Mouse (Mus musculus) neural tube, embryonic 12.5 days (tissue): ENCODE measurements at regions not wholly inside any gene's neighbourhood (a gene's known extent, or its start where the extent isn't known, plus 50 kb on each side); places are given as distances from the start of the nearest gene placed in this dataset.
A peak's percentile ranks its signal among the peaks of the same experiment; 100 is the strongest.

Source experiments
- ATAC-seq: fragments of 200-750 bp; cut with Nextera tagmentation; 2 replicates; pipeline ENCODE4 v1.8.0; 2017; ENCODE audit warnings: low read depth, mild to moderate bottlenecking, moderate TSS enrichment, moderate library complexity; ENCODE audit not compliant: low FRiP score
- H3K27ac ChIP-seq: fragments of 300-500 bp; sonication (generic); 2 replicates; pipeline ENCODE4 v1.5.1; 2016
- H3K27me3 ChIP-seq: fragments of 300-500 bp; sonication (generic); replicated peaks from 2 replicates; pipeline ENCODE4 v1.6.1; 2016; ENCODE audit warnings: mild to moderate bottlenecking
- H3K36me3 ChIP-seq: fragments of 300-500 bp; sonication (generic); 2 replicates; pipeline ENCODE4 v1.6.1; 2016; ENCODE audit warnings: mild to moderate bottlenecking
- H3K4me1 ChIP-seq: fragments of 300-500 bp; sonication (generic); 2 replicates; pipeline ENCODE4 v1.6.1; 2016
- H3K4me2 ChIP-seq: fragments of 300-500 bp; sonication (generic); replicated peaks from 2 replicates; pipeline ENCODE4 v1.6.1; 2016; ENCODE audit warnings: mild to moderate bottlenecking
- H3K4me3 ChIP-seq: fragments of 300-500 bp; sonication (generic); 2 replicates; pipeline ENCODE4 v1.5.1; 2016
- H3K9ac ChIP-seq: fragments of 300-500 bp; sonication (generic); 2 replicates; pipeline ENCODE4 v1.6.1; 2016; ENCODE audit warnings: mild to moderate bottlenecking
- H3K9me3 ChIP-seq: fragments of 300-500 bp; sonication (generic); 2 replicates; pipeline ENCODE4 v1.6.1; 2016; ENCODE audit warnings: mild to moderate bottlenecking
- WGBS: fragments of 180-500 bp; shearing (Covaris S2); methylation state at CpG from one replicate; pipeline ENCODE4 v1.1.7; 2016; 5-methylcytosine and 5-hydroxymethylcytosine counted together

DNA sequence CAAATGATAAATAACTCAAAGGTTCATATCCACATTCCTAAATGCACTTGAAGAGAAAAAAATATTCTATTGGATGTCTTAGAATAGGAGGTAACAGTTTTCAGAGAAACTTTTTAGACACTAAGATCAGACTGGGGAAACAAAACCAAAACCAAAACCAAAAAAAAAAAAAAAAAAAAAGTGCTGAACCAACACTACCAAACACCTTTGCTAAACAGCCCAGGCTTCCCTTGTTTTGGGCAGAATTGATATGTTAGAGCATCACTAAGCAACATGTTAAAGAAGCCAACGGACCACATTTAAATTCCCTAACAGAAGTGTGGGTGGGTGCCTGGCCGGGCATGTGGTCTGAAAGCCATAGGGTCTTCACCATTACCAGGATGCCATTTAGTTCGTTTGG is 314.5 kb upstream of the Prickle1 start:
- 85% methylated on average over 3 of the region's 3 CpGs for WGBS
- Histone ChIP-seq H3K27me3 (no peaks in the 10 kb centered on the region), H3K4me2 (no peak overlapping the region), H3K9ac (no peak overlapping the region), H3K27ac (no peak overlapping the region), H3K4me1 (peaks cover 20% of the 10 kb centered on the region), H3K36me3 (no peaks in the 10 kb centered on the region), H3K9me3 (no peaks in the 10 kb centered on the region), H3K4me3 (no peak overlapping the region)
- no peak for ATAC-seq

DNA sequence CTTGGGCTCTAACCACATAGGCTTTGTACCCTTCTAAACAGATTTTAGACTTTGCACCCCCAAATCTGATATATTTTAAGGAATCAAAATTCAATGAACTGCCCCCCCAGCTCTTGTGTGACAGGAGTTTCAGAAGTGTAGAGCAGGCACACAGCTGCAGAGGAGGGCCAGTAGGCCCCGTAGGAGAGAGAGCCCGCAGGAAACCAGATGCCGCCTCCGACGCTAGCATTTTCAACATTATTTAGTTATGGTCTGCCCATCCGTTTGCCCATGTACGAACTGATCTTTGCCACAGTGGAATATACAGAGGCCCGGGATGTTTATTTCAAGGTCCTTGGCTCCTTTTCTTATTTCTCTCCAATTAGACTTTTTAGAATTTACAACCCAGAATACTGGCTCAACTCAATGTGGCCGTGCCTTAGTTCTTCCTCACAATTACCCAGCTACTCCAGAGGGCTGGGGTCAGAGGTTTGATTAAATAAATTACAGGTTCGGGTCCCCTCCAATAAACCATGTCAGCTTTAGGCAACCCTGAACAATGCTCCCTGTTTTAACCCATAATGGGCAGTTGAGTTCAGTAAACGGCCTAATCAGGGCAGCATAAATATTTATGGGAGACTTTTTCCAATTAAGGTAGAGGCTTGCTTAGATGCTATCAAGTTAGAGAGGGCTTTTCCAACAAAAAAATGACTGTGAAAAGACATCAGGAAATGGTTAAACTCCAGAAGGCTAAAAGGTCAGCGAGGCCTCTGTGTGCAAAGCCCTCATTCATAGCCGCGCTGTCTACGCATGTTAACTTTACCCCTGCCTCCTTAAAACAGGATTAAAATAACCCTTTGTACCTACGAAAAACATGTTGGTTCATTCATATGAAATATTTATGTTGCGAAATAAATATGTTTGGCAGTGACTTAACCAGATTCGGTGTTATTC is 308.2 kb upstream of the Prickle1 start:
- H3K9ac ChIP-seq = no peak overlapping the region
- no peaks in the 10 kb centered on the region for H3K27me3 ChIP-seq
- no peaks in the 10 kb centered on the region for H3K36me3 ChIP-seq
- no peak overlapping the region for H3K4me2 ChIP-seq
- H3K4me1 ChIP-seq = peaks cover 21% of the 10 kb centered on the region
- no peaks in the 10 kb centered on the region for H3K9me3 ChIP-seq
- no peak overlapping the region for H3K27ac ChIP-seq
- ATAC-seq = peak; percentile 72
- H3K4me3 ChIP-seq = no peak overlapping the region
- 21% methylated on average over 18 of the region's 18 CpGs for WGBS

DNA sequence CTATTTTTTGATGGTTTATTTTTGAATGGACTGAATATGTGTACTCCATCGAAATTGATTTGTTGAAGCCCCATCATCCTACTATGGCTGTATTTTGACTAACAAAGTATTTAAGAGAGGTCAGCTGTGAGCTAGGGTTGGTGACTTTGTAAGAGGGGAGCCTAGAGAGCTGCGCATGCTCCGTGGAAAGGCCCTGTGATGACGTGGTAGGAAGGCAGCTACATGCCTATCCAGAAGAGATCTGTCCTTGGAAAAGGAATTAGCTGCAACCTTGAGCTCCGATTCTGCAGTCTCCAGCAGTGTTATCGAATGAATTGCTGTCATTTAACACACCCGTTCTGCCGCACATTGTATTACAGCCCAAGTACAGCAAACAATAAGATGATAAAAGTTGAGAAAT is 287.1 kb upstream of the Prickle1 start:
- Histone ChIP-seq H3K9ac (no peak overlapping the region), H3K27me3 (no peaks in the 10 kb centered on the region), H3K9me3 (no peaks in the 10 kb centered on the region), H3K36me3 (no peaks in the 10 kb centered on the region), H3K4me3 (no peak overlapping the region), H3K4me2 (no peak overlapping the region), H3K27ac (no peak overlapping the region), H3K4me1 (no peaks in the 10 kb centered on the region)
- ATAC-seq = no peak
- WGBS = 95% methylated on average over 8 of the region's 8 CpGs

DNA sequence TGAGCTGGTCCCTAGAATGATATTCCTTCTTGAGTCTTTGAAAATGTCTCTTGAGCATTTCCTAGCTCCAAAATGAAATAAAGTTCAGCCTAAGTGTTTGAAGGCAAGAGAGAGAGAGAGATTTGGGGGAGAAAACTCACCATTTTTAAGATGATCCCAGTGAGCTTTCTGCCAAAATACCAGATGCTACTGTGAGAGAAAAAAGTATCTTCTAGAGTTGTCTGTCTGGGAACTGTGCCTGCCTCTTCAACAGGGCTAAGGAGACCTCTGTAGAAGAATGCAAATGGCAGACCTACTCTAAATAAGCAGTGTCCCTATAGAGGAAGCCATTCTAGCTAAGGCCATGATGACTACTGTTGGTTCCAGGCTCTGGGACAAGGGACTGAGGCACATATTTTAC is 285.6 kb upstream of the Prickle1 start:
- no peaks in the 10 kb centered on the region for H3K27me3 ChIP-seq
- no peak overlapping the region for H3K4me3 ChIP-seq
- H3K9ac ChIP-seq = no peak overlapping the region
- ATAC-seq = no peak
- H3K27ac ChIP-seq = no peak overlapping the region
- no peak overlapping the region for H3K4me2 ChIP-seq
- H3K9me3 ChIP-seq = no peaks in the 10 kb centered on the region
- no peaks in the 10 kb centered on the region for H3K36me3 ChIP-seq
- no peaks in the 10 kb centered on the region for H3K4me1 ChIP-seq

DNA sequence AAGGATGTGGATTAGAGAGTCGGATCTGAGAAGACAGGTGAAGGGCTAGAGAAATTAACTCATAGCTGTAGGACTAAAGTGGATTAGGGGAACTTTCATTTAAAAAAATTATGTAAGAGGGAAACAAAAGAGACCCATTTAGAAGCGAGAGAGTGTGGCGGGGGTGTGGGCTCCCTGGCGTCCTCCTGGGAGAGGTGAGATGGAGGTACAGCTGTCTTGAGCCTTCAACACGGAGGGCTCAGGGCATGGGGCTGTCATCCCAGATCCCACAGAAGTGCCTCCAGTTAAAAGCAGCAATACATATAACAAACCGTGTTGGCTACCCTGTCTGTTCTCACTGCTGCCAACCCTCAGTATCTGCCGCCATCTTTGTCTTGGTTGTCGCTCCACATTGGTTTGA is 284.6 kb upstream of the Prickle1 start:
- H3K4me1 ChIP-seq = no peaks in the 10 kb centered on the region
- 89% methylated on average over 8 of the region's 8 CpGs for WGBS
- ATAC-seq = no peak
- no peak overlapping the region for H3K4me2 ChIP-seq
- no peaks in the 10 kb centered on the region for H3K36me3 ChIP-seq
- H3K9me3 ChIP-seq = no peaks in the 10 kb centered on the region
- no peak overlapping the region for H3K27ac ChIP-seq
- no peaks in the 10 kb centered on the region for H3K27me3 ChIP-seq
- no peak overlapping the region for H3K9ac ChIP-seq
- H3K4me3 ChIP-seq = no peak overlapping the region

DNA sequence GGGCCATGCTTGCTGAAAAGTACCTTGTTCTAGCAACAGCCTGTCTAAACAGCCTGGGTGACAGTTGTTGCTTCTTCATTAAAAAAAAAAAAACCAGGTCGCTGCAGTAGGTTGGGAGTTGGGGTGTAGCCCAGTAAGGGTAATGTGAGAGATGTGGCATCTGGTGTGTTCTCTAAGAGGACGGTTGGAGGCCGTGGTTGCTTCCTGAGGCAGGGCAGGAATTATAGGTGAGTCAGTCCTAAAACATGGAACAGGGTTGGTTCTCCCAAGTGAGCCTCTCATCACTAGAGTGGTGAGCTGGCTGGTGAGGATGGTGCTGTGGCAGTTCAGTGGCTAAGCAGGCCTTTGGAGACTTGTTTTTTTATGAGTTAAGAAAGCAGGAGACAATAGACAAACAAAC is 283.3 kb upstream of the Prickle1 start:
- H3K36me3 ChIP-seq = no peaks in the 10 kb centered on the region
- H3K27me3 ChIP-seq = no peaks in the 10 kb centered on the region
- H3K4me2 ChIP-seq = no peak overlapping the region
- H3K9ac ChIP-seq = no peak overlapping the region
- no peaks in the 10 kb centered on the region for H3K4me1 ChIP-seq
- ATAC-seq = no peak
- H3K27ac ChIP-seq = no peak overlapping the region
- 77% methylated on average over 3 of the region's 3 CpGs for WGBS
- no peaks in the 10 kb centered on the region for H3K9me3 ChIP-seq
- no peak overlapping the region for H3K4me3 ChIP-seq

DNA sequence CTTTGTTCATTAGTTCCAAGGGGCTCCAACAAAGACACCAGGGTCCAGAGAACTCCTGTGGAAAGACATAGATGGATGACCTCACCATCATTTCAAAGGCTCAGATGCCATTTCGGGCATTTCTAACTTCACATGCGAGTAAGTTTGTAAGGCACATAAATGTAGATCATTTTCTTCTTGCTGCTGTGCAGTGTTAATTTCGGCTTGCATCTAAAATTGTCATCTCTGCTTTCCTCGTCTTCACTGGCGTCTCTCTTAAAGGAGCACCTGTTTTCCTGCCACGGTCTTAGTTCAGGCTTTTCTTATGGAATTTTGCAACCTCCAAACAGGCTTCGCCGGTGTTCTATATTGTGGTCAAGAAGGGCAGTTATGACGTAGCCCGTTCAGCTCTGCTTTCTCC is 280.6 kb upstream of the Prickle1 start:
- Histone ChIP-seq H3K4me3 (no peak overlapping the region), H3K4me1 (no peaks in the 10 kb centered on the region), H3K27ac (no peak overlapping the region), H3K9me3 (no peaks in the 10 kb centered on the region), H3K36me3 (no peaks in the 10 kb centered on the region), H3K4me2 (no peak overlapping the region), H3K9ac (no peak overlapping the region), H3K27me3 (no peaks in the 10 kb centered on the region)
- ATAC-seq = no peak
- 90% methylated on average over 10 of the region's 10 CpGs for WGBS

DNA sequence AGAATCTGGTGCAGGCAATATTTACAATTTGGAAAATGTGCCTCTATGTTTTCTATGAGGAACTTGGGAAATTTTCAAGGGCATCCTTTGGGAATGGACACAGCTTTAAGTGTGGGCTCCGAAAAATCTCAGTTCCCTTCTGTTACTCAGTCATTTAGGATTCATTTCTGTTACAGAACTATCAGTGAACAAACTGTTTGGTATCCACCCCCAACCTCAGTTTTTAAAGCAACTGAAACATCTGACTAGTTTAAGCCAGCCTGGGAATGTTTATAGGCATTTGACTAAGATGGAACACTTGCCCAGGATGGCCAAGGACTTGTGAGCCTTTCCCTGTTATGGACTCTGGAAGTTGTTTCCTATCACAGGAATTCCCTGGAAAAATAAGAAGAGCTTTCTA is 280.0 kb upstream of the Prickle1 start:
- no peaks in the 10 kb centered on the region for H3K4me1 ChIP-seq
- no peak overlapping the region for H3K9ac ChIP-seq
- no peak overlapping the region for H3K4me3 ChIP-seq
- no peak overlapping the region for H3K4me2 ChIP-seq
- H3K9me3 ChIP-seq = no peaks in the 10 kb centered on the region
- 100% methylated on average over 1 of the region's 1 CpGs for WGBS
- no peak overlapping the region for H3K27ac ChIP-seq
- H3K27me3 ChIP-seq = no peaks in the 10 kb centered on the region
- ATAC-seq = no peak
- no peaks in the 10 kb centered on the region for H3K36me3 ChIP-seq

DNA sequence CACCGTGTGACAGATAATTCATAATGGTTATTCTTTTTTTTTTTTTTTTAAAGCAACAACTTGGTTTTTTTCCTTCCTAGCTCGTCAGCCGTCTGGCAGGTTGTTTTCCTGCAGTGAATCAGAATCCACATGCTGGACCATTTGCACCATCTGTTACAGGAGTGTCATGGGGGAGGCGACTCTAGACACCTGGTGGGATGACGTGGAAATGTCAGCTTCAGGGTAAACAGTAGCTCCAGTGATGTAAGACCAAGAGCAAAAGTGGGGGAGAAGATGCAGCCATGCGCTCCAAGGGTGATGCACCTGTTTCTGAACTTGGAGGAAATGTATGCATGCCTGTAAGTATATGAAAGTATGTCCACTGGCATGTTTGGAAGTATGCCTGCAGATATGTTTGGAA is 278.5 kb upstream of the Prickle1 start:
- Histone ChIP-seq H3K9me3 (no peaks in the 10 kb centered on the region), H3K36me3 (no peaks in the 10 kb centered on the region), H3K4me3 (no peak overlapping the region), H3K4me2 (no peak overlapping the region), H3K9ac (no peak overlapping the region), H3K4me1 (no peaks in the 10 kb centered on the region), H3K27me3 (no peaks in the 10 kb centered on the region), H3K27ac (no peak overlapping the region)
- WGBS = 78% methylated on average over 6 of the region's 6 CpGs
- ATAC-seq = no peak

GRCm38 (mm10) chr15:93857336-93857901 is 261.7 kb upstream of the Prickle1 start:
- Histone ChIP-seq H3K27ac (no peak overlapping the region), H3K4me2 (no peak overlapping the region), H3K27me3 (no peaks in the 10 kb centered on the region), H3K9me3 (no peaks in the 10 kb centered on the region), H3K4me3 (no peak overlapping the region), H3K4me1 (no peaks in the 10 kb centered on the region), H3K36me3 (no peaks in the 10 kb centered on the region), H3K9ac (no peak overlapping the region)
- WGBS = 81% methylated on average over 12 of the region's 12 CpGs
- ATAC-seq = no peak

GRCm38 (mm10) chr15:93853221-93853620 is 257.5 kb upstream of the Prickle1 start:
- ATAC-seq = no peak
- Histone ChIP-seq H3K4me3 (no peak overlapping the region), H3K4me1 (no peaks in the 10 kb centered on the region), H3K27me3 (no peaks in the 10 kb centered on the region), H3K36me3 (no peaks in the 10 kb centered on the region), H3K4me2 (no peak overlapping the region), H3K9me3 (no peaks in the 10 kb centered on the region), H3K27ac (no peak overlapping the region), H3K9ac (no peak overlapping the region)
- WGBS = 79% methylated on average over 3 of the region's 3 CpGs

- ATAC-seq = no peak
- 92% methylated on average over 4 of the region's 4 CpGs for WGBS
Measured at GRCm38 (mm10) chr15:93852126-93852525, 256.4 kb upstream of the Prickle1 start.

DNA sequence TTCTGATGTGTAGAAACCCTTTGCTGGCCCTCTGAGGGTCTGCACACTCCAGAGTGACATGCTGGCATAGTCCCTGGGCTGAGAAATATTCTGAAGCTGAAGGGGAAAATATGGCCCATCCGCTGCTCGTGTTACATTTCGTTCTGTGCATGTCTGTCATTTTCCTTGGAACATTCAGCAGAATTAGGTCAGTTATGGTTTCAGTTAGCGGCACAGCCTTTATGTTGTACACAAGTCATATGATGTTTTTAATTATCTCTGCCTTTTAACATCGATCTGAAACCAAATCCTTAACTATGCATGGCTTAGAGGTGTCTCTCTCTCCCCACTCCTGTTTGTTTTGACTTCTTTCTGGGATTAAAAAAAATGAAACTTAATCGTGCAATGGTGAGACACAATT is 254.7 kb upstream of the Prickle1 start:
- Histone ChIP-seq H3K36me3 (no peaks in the 10 kb centered on the region), H3K9ac (no peak overlapping the region), H3K4me3 (no peak overlapping the region), H3K4me1 (no peaks in the 10 kb centered on the region), H3K9me3 (no peaks in the 10 kb centered on the region), H3K27me3 (no peaks in the 10 kb centered on the region), H3K4me2 (no peak overlapping the region), H3K27ac (no peak overlapping the region)
- no peak for ATAC-seq
- 85% methylated on average over 6 of the region's 6 CpGs for WGBS

More at GRCm38 (mm10) chr15:93852126-93852525, 256.4 kb upstream of the Prickle1 start:
- Histone ChIP-seq H3K4me2 (no peak overlapping the region), H3K9me3 (no peaks in the 10 kb centered on the region), H3K9ac (no peak overlapping the region), H3K4me1 (no peaks in the 10 kb centered on the region), H3K27ac (no peak overlapping the region), H3K4me3 (no peak overlapping the region), H3K36me3 (no peaks in the 10 kb centered on the region), H3K27me3 (no peaks in the 10 kb centered on the region)
